Mouse (Mus musculus): Measurements from ENCODE around the gene D630045J12Rik. TPM values are rescaled to one million over a fixed set of nuclear protein-coding genes. Genes with fewer than 3 reads are reported as not detected.

D630045J12Rik gene
- polyA plus RNA-seq, 1 experiment from 2014 or later, result 13.6 TPM

DNA sequence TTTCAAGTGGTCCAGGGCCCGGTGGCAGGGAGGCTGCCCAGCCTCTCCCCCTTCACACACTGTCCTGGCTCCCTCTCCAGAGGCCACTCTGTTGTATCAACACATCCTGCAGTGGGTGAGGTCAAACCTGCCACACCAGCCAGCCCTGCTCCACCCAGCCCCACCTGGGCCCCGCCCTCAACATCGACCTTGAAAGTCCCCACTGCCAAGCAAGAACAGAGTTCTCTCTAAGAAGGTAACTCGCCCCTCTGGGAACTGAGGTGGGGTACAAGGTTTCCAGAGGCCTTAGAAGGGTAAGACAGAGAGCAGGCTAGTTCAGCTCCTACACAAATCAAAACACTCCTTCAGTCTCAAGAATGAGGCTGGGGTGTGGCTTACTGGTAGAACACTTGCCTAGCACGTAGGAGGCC is 156.8 kb downstream of the D630045J12Rik start:
- no peak for ATAC-seq (ENCODE audit: low FRiP score)
- Histone ChIP-seq H3K4me2 (no peak overlapping the region), H3K4me3 (replicated peaks) (no peak overlapping the region), H3K9ac (no peak overlapping the region), H3K4me1 (no peaks in the 10 kb centered on the region), H3K9me3 (no peaks in the 10 kb centered on the region), H3K27ac (no peak overlapping the region), H3K36me3 (replicated peaks) (no peaks in the 10 kb centered on the region), H3K27me3 (no peaks in the 10 kb centered on the region)
- WGBS, result 69% methylated on average over 5 of the region's 5 CpGs

DNA sequence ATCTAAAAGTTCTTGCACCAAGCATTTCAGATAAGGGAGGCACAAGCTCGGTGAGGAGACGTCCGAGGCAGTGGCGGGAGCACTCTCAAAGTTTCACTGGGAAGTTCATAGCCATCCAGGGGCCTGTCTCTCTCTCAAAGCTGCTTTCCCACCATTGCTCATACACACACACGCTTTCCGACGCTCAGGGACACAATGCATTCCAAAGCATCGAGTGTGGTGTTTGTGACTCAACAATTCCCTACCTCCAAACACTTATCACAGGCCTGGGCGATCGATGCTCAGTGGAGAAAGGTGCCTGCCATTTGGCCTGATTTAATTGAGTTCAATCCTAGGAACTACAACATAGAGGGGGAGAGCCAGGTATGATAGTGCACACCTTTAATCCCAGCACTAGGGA is 159.1 kb downstream of the D630045J12Rik start:
- Histone ChIP-seq H3K4me2 (no peak overlapping the region), H3K4me3 (replicated peaks) (no peak overlapping the region), H3K9ac (no peak overlapping the region), H3K27me3 (no peaks in the 10 kb centered on the region), H3K27ac (no peak overlapping the region), H3K4me1 (no peaks in the 10 kb centered on the region), H3K9me3 (no peaks in the 10 kb centered on the region), H3K36me3 (replicated peaks) (no peaks in the 10 kb centered on the region)
- no peak for ATAC-seq (ENCODE audit: low FRiP score)
- WGBS, result 86% methylated on average over 10 of the region's 10 CpGs

DNA sequence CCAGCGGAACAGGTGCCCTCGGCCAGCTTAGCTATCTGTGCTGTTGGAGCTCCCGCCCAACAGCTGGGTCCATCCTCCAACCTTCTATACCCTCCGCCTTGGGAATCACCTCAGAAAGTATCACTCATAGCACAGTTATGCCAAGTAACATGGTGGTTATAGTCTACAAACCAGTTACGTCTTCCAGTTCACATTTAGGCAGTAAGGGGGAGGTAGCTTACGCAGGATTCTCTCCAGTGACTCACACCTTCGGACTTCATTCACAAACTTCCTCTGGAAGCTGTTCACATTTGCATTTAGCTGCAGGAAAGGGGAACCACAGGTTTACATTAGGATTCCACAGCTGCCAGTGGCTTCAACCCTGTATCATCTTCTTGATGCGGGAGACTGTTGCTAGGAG is 161.3 kb downstream of the D630045J12Rik start:
- H3K27me3 ChIP-seq, result no peaks in the 10 kb centered on the region
- H3K9ac ChIP-seq, result no peak overlapping the region
- no peak overlapping the region for H3K4me2 ChIP-seq
- H3K36me3 ChIP-seq (replicated peaks), result no peaks in the 10 kb centered on the region
- H3K4me3 ChIP-seq (replicated peaks), result no peak overlapping the region
- no peak overlapping the region for H3K27ac ChIP-seq
- 94% methylated on average over 8 of the region's 8 CpGs for WGBS
- ATAC-seq (ENCODE audit: low FRiP score), result no peak
- no peaks in the 10 kb centered on the region for H3K4me1 ChIP-seq
- H3K9me3 ChIP-seq, result no peaks in the 10 kb centered on the region

DNA sequence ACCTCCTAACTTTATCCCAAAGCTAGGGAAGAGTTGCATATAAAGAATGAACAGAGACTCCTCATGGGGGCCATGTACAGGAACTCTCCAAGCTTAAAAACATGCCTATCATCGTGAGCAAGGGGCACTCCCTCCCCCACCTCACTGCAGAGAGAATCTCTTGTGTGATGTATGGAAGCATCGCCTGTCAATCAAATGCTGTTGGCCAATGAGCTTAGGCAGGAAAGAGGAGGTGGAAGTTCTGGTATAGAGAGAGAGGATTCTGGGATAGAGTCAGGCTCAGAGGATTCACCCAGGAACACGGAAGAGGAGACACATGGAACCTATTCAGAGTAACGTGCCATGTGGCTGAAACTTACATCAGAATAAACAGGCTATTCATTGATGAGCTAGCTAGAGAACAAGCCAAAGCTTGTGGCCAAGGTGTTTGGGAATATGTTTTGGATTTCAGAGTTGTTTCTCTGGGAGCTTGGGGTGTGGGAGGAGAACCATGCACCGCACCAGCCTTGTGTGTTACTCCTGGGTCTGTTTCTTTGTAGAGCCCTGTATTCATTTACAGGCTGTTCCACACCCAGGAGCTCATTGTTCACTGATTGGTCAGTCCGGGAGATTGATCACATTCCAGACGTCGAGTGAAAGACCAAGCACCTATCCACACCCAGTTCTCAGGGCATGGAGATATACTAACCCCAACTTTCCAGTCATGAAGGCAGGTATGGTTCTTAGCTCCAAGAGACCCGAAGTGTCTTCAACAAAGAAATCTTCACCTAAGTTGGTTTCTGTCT is 166.4 kb downstream of the D630045J12Rik start:
- no peak for ATAC-seq (ENCODE audit: low FRiP score)
- Histone ChIP-seq H3K36me3 (replicated peaks) (no peaks in the 10 kb centered on the region), H3K27me3 (no peaks in the 10 kb centered on the region), H3K9me3 (no peaks in the 10 kb centered on the region), H3K27ac (no peak overlapping the region), H3K4me1 (no peaks in the 10 kb centered on the region), H3K9ac (no peak overlapping the region), H3K4me3 (replicated peaks) (no peak overlapping the region), H3K4me2 (no peak overlapping the region)
- WGBS, result 74% methylated on average over 9 of the region's 9 CpGs

DNA sequence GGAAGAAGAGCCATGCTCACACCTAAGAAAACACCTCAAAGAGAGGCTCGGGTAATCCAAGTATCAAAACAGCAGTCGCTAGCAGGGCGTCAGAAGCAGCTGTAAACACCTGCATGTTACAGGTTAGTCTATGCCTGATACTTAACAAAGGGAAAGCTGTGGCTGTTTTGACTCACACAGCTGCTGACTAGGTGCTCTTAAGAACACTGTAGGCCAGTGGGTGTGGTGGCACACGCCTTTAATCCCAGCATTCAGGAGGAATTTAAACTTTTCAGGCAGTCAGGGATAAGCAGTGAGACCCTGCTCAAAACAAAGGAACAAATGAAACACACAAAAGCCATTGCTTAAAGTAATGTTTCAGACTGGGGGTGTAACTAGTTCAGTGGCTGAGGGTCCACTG is 170.6 kb downstream of the D630045J12Rik start:
- WGBS, result 34% methylated on average over 4 of the region's 4 CpGs
- no peak overlapping the region for H3K4me3 ChIP-seq (replicated peaks)
- H3K36me3 ChIP-seq (replicated peaks), result no peaks in the 10 kb centered on the region
- H3K27ac ChIP-seq, result no peak overlapping the region
- H3K27me3 ChIP-seq, result no peaks in the 10 kb centered on the region
- H3K9ac ChIP-seq, result no peak overlapping the region
- H3K4me1 ChIP-seq, result 0 out of 2 replicates have a peak, but pooled peaks cover 3% of the 10 kb centered on the region
- no peak overlapping the region for H3K4me2 ChIP-seq
- no peaks in the 10 kb centered on the region for H3K9me3 ChIP-seq
- no peak for ATAC-seq (ENCODE audit: low FRiP score)

DNA sequence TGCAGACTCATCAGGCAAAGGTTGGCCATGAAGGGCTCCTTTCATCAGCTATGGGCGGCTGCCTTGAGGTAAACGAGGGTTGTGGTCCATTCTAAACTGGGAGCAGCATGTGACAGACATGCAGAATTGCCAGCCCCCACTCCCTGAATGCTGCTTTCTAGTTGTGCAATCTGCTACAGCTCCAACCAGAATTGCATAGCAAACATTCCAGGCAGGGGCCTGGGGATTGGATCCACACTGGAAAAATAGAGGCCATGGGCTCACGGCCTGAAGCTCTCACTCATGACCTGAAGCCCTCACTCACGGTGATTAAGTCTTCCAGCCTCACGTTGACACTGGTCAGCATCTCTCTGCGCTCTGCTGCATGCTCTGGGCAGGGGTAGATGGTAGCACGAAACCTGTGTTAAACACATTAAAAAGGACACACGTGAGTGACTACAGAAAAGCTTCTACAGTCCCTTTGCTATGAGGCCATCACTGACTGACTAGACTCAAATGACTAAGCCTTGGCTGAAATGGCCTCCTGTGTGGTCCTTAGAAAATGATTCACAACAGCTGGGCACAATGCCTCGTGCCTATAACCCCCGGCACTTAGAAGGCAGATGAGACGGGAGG is 172.0 kb downstream of the D630045J12Rik start:
- WGBS, result 66% methylated on average over 11 of the region's 11 CpGs
- no peak overlapping the region for H3K9ac ChIP-seq
- H3K27ac ChIP-seq, result no peak overlapping the region
- H3K36me3 ChIP-seq (replicated peaks), result no peaks in the 10 kb centered on the region
- no peak overlapping the region for H3K4me3 ChIP-seq (replicated peaks)
- no peak overlapping the region for H3K4me2 ChIP-seq
- H3K27me3 ChIP-seq, result no peaks in the 10 kb centered on the region
- 0 out of 2 replicates have a peak, but pooled peaks cover 3% of the 10 kb centered on the region for H3K4me1 ChIP-seq
- no peaks in the 10 kb centered on the region for H3K9me3 ChIP-seq
- ATAC-seq (ENCODE audit: low FRiP score), result no peak

DNA sequence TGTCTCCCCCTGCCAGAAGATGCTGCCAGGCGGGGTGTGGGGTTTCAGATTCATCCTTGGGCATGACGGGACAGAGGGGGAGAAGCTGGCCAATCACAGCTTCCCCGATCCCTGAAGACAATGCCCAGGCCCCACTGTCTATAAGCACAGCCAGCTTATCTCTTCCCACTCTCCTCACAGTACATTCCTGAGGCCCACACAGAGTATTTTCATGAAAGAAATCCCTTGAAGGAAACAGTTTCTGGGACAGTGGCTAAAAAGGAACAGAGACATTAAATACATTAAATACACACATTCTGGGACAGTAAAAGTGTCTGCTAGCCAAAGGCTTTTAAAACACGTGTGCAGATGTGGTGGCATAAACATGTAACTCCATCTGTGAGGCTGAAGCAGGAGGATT is 173.4 kb downstream of the D630045J12Rik start:
- H3K9ac ChIP-seq, result no peak overlapping the region
- no peaks in the 10 kb centered on the region for H3K9me3 ChIP-seq
- H3K4me2 ChIP-seq, result no peak overlapping the region
- 74% methylated on average over 4 of the region's 4 CpGs for WGBS
- H3K4me1 ChIP-seq, result 0 out of 2 replicates have a peak, but pooled peaks cover 3% of the 10 kb centered on the region
- no peaks in the 10 kb centered on the region for H3K36me3 ChIP-seq (replicated peaks)
- H3K27me3 ChIP-seq, result no peaks in the 10 kb centered on the region
- ATAC-seq (ENCODE audit: low FRiP score), result no peak
- no peak overlapping the region for H3K4me3 ChIP-seq (replicated peaks)
- H3K27ac ChIP-seq, result no peak overlapping the region

DNA sequence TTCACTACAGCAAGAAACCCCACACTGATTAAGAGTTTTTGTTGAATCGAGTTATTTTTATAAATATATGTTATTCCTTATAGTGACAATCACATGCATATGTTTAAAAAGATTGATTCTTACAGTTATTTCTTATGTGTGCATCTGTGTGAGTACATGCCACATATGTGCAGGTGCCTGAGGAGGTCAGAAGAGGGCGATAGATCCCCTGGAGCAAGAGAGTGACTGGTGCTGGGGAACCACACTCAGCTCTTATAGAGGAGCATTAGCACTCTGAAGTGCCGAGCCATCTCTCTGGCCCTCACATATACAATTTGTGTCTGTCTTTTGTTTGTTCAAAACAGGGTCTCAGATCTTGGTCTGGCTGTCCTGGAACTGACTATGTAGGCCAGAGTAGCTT is 180.2 kb downstream of the D630045J12Rik start:
- 85% methylated on average over 3 of the region's 3 CpGs for WGBS
- no peak overlapping the region for H3K4me2 ChIP-seq
- H3K4me1 ChIP-seq, result no peaks in the 10 kb centered on the region
- H3K27me3 ChIP-seq, result no peaks in the 10 kb centered on the region
- ATAC-seq (ENCODE audit: low FRiP score), result no peak
- no peak overlapping the region for H3K27ac ChIP-seq
- no peaks in the 10 kb centered on the region for H3K9me3 ChIP-seq
- H3K9ac ChIP-seq, result no peak overlapping the region
- H3K4me3 ChIP-seq (replicated peaks), result no peak overlapping the region
- H3K36me3 ChIP-seq (replicated peaks), result no peaks in the 10 kb centered on the region

Other genes starting within 250 kb of the D630045J12Rik start
- gene Svopl, start 207.0 kb downstream of the D630045J12Rik start, polyA plus RNA-seq (2016; fragmentation: Nextera tagmentation; extraction: Ambion mirVana), result 1.1 and 1.9 TPM in 2 replicates
- gene Tmem213, start 144.8 kb downstream of the D630045J12Rik start, polyA plus RNA-seq (2016; fragmentation: Nextera tagmentation; extraction: Ambion mirVana), result not detected in 2 replicates
- 0.29 TPM in 1 of 2 replicates, not detected in the other for gene Atp6v0a4, start 129.4 kb downstream of the D630045J12Rik start, polyA plus RNA-seq (2016; fragmentation: Nextera tagmentation; extraction: Ambion mirVana)
- 12.6 and 17.3 TPM in 2 replicates for gene Zc3hav1l, start 45.2 kb upstream of the D630045J12Rik start, polyA plus RNA-seq (2016; fragmentation: Nextera tagmentation; extraction: Ambion mirVana)
- gene Zc3hav1, start 100.6 kb upstream of the D630045J12Rik start, polyA plus RNA-seq (2016; fragmentation: Nextera tagmentation; extraction: Ambion mirVana), result 1.4 and 1.7 TPM in 2 replicates
- gene Ttc26, start 127.5 kb upstream of the D630045J12Rik start, polyA plus RNA-seq (2016; fragmentation: Nextera tagmentation; extraction: Ambion mirVana), result 12.7 TPM in 2 replicates
- 18.6 and 27.2 TPM in 2 replicates for gene Ubn2, start 179.9 kb upstream of the D630045J12Rik start, polyA plus RNA-seq (2016; fragmentation: Nextera tagmentation; extraction: Ambion mirVana)